In the genomic region with DNA sequence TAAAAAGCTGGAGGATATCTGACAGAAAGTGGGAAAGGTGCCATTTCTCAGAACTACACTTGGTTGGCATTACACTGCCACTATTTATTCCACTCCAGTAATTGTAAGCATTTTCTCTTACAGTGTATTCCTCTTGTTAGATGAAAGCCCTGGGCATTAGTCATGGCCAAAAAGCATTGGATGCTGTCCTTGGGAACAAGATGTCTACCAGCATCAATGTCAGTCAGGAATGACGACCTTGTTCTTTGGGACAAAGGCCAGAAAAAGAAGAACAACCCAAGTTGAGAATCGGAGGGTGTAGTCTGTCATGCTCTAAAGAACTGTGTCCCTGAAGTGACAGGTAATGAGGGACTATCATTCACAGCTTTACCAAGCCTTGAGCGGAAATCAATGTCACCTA, we compare ENCODE assay signal across 32 mouse cellular contexts.
DNase-seq lines count a peak whose midpoint lies in the region; ATAC-seq and TF ChIP-seq lines count a peak whose summit lies in the region.
"Had no signal": no experiment of that assay in that cellular context is flagged by ENCODE, and none has a peak within 500 bp of the region (broad histone marks: within the 10 kb centered on the region; RNA-seq: fewer than 3 reads in every experiment).

No protein-coding gene starts in this region.

- DNase-seq in cerebellum, postnatal 10 days, result peak; percentile 32 to 49
- DNase-seq in cerebellum, adult 9-11 months, result no peak
- DNase-seq in midbrain, postnatal 0 days (ENCODE audit: low spot score), result peak; percentile 10
- DNase-seq in adrenal gland, postnatal 25 days, result peak; percentile 1
- no peak for DNase-seq in urinary bladder, adult 18-20 months (ENCODE audit: low spot score in 2 of 2)
- no peak for DNase-seq in gastrocnemius, postnatal 36 days
- DNase-seq: cerebellum, adult 11 months; cerebellum, postnatal 25 days; gastrocnemius, adult 2 months; kidney, adult 8-10 months; layer of hippocampus, postnatal 36 days; lung, adult 2 months; lung, postnatal 10 days; right cerebral cortex, postnatal 4 days; thymus, adult 18-20 months; thymus, postnatal 25 days had no signal

- WGBS in midbrain, postnatal 0 days, result 70% methylated on average over 3 of the region's 3 CpGs
- WGBS in midbrain, embryonic 15.5 days, result 66% methylated on average over 3 of the region's 3 CpGs

- H3K9me3 ChIP-seq in midbrain, postnatal 0 days (ENCODE audit: low read length), result no peaks in the 10 kb centered on the region
- no peaks in the 10 kb centered on the region for H3K9me3 ChIP-seq in midbrain, embryonic 15.5 days
- H3K9me3 ChIP-seq: forebrain, embryonic 13.5 days; G1E; heart, embryonic 10.5 days; heart, embryonic 15.5 days; hindbrain, embryonic 12.5 days; limb, embryonic 10.5 days; limb, embryonic 15.5 days; midbrain, embryonic 13.5 days; neural tube, embryonic 15.5 days had no signal

- no peaks in the 10 kb centered on the region for H3K36me3 ChIP-seq in midbrain, postnatal 0 days (ENCODE audit: insufficient read depth, low read length)
- H3K36me3 ChIP-seq in midbrain, embryonic 15.5 days (replicated peaks), result no peaks in the 10 kb centered on the region
- H3K36me3 ChIP-seq: G1E; heart, embryonic 10.5 days; heart, embryonic 15.5 days; hindbrain, embryonic 12.5 days; limb, embryonic 10.5 days; limb, embryonic 15.5 days; midbrain, embryonic 13.5 days; neural tube, embryonic 15.5 days had no signal

- H3K4me2 ChIP-seq in midbrain, postnatal 0 days (ENCODE audit: low read depth, low read length, poor library complexity, severe bottlenecking), result no peak overlapping the region
- no peak overlapping the region for H3K4me2 ChIP-seq in midbrain, embryonic 15.5 days
- H3K4me2 ChIP-seq: forebrain, embryonic 13.5 days; heart, embryonic 15.5 days; hindbrain, embryonic 12.5 days; limb, embryonic 15.5 days; midbrain, embryonic 13.5 days; neural tube, embryonic 15.5 days had no signal

- TF ChIP-seq CTCF in midbrain, postnatal 0 days (IDR thresholded peaks at IDR 0.05), result no peak

- no peak overlapping the region for H3K27ac ChIP-seq in midbrain, postnatal 0 days (ENCODE audit: low read depth, low read length)
- no peak overlapping the region for H3K27ac ChIP-seq in midbrain, embryonic 15.5 days
- H3K27ac ChIP-seq: forebrain, embryonic 13.5 days; gastrocnemius, adult 2 months; heart, embryonic 10.5 days; heart, embryonic 15.5 days; hindbrain, embryonic 12.5 days; kidney, postnatal 0 days; limb, embryonic 10.5 days; limb, embryonic 15.5 days; liver, embryonic 14.5 days; macrophage; midbrain, embryonic 13.5 days; neural tube, embryonic 15.5 days; stomach, postnatal 0 days had no signal

- H3K4me3 ChIP-seq in midbrain, postnatal 0 days (ENCODE audit: low read depth, low read length), result no peak overlapping the region
- no peak overlapping the region for H3K4me3 ChIP-seq in midbrain, embryonic 15.5 days
- H3K4me3 ChIP-seq: forebrain, embryonic 13.5 days; gastrocnemius, adult 2 months; heart, embryonic 10.5 days; heart, embryonic 15.5 days; hindbrain, embryonic 12.5 days; limb, embryonic 10.5 days; limb, embryonic 15.5 days; midbrain, embryonic 13.5 days; neural tube, embryonic 15.5 days had no signal

- H3K27me3 ChIP-seq in midbrain, postnatal 0 days (ENCODE audit: insufficient read depth, low read length), result no peaks in the 10 kb centered on the region
- no peaks in the 10 kb centered on the region for H3K27me3 ChIP-seq in midbrain, embryonic 15.5 days (replicated peaks)
- H3K27me3 ChIP-seq: forebrain, embryonic 13.5 days; heart, embryonic 15.5 days; hindbrain, embryonic 12.5 days; limb, embryonic 15.5 days; midbrain, embryonic 13.5 days; neural tube, embryonic 15.5 days; Patski had no signal

- H3K4me1 ChIP-seq in midbrain, postnatal 0 days (ENCODE audit: insufficient read depth, low read length), result no peaks in the 10 kb centered on the region
- no peaks in the 10 kb centered on the region for H3K4me1 ChIP-seq in midbrain, embryonic 15.5 days
- H3K4me1 ChIP-seq: forebrain, embryonic 13.5 days; heart, embryonic 10.5 days; heart, embryonic 15.5 days; hindbrain, embryonic 12.5 days; limb, embryonic 10.5 days; limb, embryonic 15.5 days; midbrain, embryonic 13.5 days; neural tube, embryonic 15.5 days had no signal

- no peak overlapping the region for H3K9ac ChIP-seq in midbrain, postnatal 0 days (replicated peaks; ENCODE audit: low read length, poor library complexity, severe bottlenecking)
- H3K9ac ChIP-seq in midbrain, embryonic 15.5 days, result no peak overlapping the region
- H3K9ac ChIP-seq: forebrain, embryonic 13.5 days; heart, embryonic 15.5 days; hindbrain, embryonic 12.5 days; limb, embryonic 15.5 days; liver, embryonic 14.5 days; midbrain, embryonic 13.5 days; neural tube, embryonic 15.5 days had no signal

- intact Hi-C loops in gastrocnemius, postnatal 36 days (cut with DNase I), result no loop called here

- ATAC-seq in midbrain, postnatal 0 days (ENCODE audit: low FRiP score), result no peak
- no peak for ATAC-seq in midbrain, embryonic 15.5 days (replicated peaks)
- ATAC-seq: forebrain, embryonic 13.5 days; intestine, embryonic 16.5 days; midbrain, embryonic 13.5 days; Patski had no signal

Comparison
In these comparisons a context has a peak if more than half of its experiments do, and no peak if none do; other contexts are left out.
1. DNase-seq: peak in cerebellum, postnatal 10 days (2 of 2), midbrain, postnatal 0 days (single experiment) and adrenal gland, postnatal 25 days (single experiment); none in cerebellum, adult 9-11 months (single experiment), urinary bladder, adult 18-20 months (0 of 2) and gastrocnemius, postnatal 36 days (0 of 2).